ENCODE assay signal across 18 mouse cellular contexts in the genomic region with DNA sequence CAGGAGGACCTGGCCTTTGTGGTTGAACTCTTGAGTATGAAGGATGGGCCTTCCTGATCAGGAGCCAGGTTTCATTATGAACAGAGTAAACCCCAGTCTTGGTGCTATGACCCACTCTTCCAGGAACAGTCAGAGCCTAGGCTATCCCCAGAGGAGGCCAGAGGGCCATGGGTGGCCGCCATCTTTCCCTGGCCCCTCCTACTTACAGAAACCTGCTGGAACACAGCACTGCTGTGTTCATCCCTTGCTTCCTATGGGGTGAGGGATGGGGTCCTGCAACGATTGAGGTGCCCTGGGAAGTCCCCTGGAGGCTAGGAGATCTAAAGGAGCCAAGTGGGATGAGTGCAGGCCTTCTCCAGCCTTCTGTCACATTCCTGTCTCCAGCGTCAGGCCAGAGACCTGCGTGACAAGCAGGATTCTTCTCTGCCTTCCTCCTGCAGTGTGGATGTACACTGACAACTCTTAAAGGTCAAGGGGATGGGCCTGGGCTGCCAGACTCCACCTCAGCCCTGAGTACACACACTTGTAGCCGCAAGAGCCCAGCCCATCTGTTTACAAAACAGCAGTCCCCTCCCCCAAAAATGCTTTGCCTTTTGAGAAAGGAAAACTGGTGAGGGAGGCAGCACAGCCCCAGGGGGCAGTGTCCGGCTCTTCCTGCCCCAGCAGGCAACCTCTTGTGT. TPM values are rescaled to one million over a fixed set of nuclear protein-coding genes. Genes with fewer than 3 reads are reported as not detected.
"Had no signal": no experiment of that assay in that cellular context is flagged by ENCODE, and none has a peak within 500 bp of the region (broad histone marks: within the 10 kb centered on the region; RNA-seq: fewer than 3 reads in every experiment).

No protein-coding gene starts in this region.

- DNase-seq: kidney, postnatal 14 days; layer of hippocampus, postnatal 36 days; liver; liver, embryonic 13.5 days; liver, postnatal 0 days; spleen, adult 18-20 months; thymus, adult 2 months; thymus, postnatal 25 days had no signal

- H3K27ac ChIP-seq: kidney, embryonic 15.5 days; limb, embryonic 12.5 days; liver, embryonic 13.5 days; macrophage; midbrain, embryonic 15.5 days; neural tube, embryonic 12.5 days; stomach, embryonic 15.5 days had no signal

- H3K9ac ChIP-seq: kidney, embryonic 15.5 days; limb, embryonic 12.5 days; liver, embryonic 13.5 days; liver, postnatal 0 days; midbrain, embryonic 15.5 days; neural tube, embryonic 12.5 days; stomach, embryonic 15.5 days had no signal

- H3K9me3 ChIP-seq: kidney, embryonic 15.5 days; limb, embryonic 12.5 days; liver, embryonic 13.5 days; megakaryocyte, embryonic 14.5 days; midbrain, embryonic 15.5 days; neural tube, embryonic 12.5 days; stomach, embryonic 15.5 days had no signal

- ATAC-seq: liver, postnatal 0 days; midbrain, embryonic 15.5 days had no signal

- H3K4me2 ChIP-seq: kidney, embryonic 15.5 days; limb, embryonic 12.5 days; liver, embryonic 13.5 days; midbrain, embryonic 11.5 days; midbrain, embryonic 15.5 days; neural tube, embryonic 12.5 days; stomach, embryonic 15.5 days had no signal

- H3K27me3 ChIP-seq: kidney, embryonic 15.5 days; megakaryocyte, embryonic 14.5 days; midbrain, embryonic 15.5 days; neural tube, embryonic 12.5 days; stomach, embryonic 15.5 days had no signal

- H3K4me1 ChIP-seq: limb, embryonic 12.5 days; neural tube, embryonic 12.5 days; stomach, embryonic 15.5 days had no signal

- H3K4me3 ChIP-seq: kidney, embryonic 15.5 days; limb, embryonic 12.5 days; liver, embryonic 13.5 days; megakaryocyte, embryonic 14.5 days; midbrain, embryonic 15.5 days; neural tube, embryonic 12.5 days; stomach, embryonic 15.5 days had no signal

RNA-seq across cellular contexts. Expression of a gene that starts 16.1 kb away (rescaled TPM):
- total RNA-seq: monocyte, adult 5-6 weeks; neutrophil, adult 5-6 weeks had no signal
